Mouse (Mus musculus) G1E (cell line): Measurements from ENCODE around the gene Kndc1.

ENCODE experiments used
- CTCF ChIP-seq: IDR thresholded peaks from 2 replicates; pipeline ENCODE4 v1.5.1; 2012; ENCODE audit warnings: low read depth, low read length, inconsistent platforms, mixed read lengths
- GATA1 ChIP-seq: IDR thresholded peaks from 2 replicates; pipeline ENCODE4 v1.6.1; 2012; ENCODE audit warnings: borderline replicate concordance, low read length, inconsistent platforms, mixed read lengths
- POLR2AphosphoS5 ChIP-seq: IDR thresholded peaks from 2 replicates; pipeline ENCODE4 v1.6.1; 2012; ENCODE audit warnings: low read depth, low read length, inconsistent platforms; ENCODE audit not compliant: insufficient replicate concordance

DNA sequence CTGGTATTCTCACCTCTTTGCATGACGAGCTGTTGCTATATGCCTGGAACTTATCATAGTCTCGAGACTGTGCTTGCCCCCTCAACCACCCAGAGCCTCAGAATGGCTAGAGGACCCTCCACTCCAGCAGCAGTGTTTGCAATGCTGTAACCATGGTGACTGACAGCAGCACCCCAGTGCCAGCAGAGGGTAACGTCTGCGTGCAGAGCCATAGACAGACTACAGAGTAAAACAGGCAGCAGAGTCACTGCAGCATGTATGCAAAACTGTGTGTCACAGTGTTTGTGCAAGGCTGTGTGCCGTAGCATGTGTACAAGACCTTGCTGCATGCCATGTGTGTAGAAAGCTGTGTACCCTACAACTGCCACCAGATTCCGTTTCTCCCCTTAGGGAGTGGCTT, 15.0 kb downstream of the Kndc1 start:
- TF ChIP-seq CTCF, result no peak
- TF ChIP-seq POLR2AphosphoS5, result no peak
- no peak for TF ChIP-seq GATA1
